Mouse (Mus musculus) lung, embryonic 16.5 days (tissue): ENCODE measurements around the gene Hcrtr1. TPM values are rescaled to one million over a fixed set of nuclear protein-coding genes. Genes with fewer than 3 reads are reported as not detected.
A peak's percentile ranks its signal among the peaks of the same experiment; 100 is the strongest.

ENCODE experiments used
- ATAC-seq: fragments of 200-750 bp; cut with Nextera tagmentation; 2 replicates; pipeline ENCODE4 v1.8.0; 2017; ENCODE audit warnings: low read depth, mild to moderate bottlenecking, moderate library complexity
- H3K27ac ChIP-seq: fragments of 300-500 bp; sonication (generic); 2 replicates; pipeline ENCODE4 v1.5.1; 2014; ENCODE audit warnings: mild to moderate bottlenecking, control low read depth, low read length
- H3K27me3 ChIP-seq: fragments of 300-500 bp; sonication (generic); 2 replicates; pipeline ENCODE4 v1.6.1; 2014; ENCODE audit warnings: low read depth, low read length, mixed read lengths; ENCODE audit not compliant: control insufficient read depth, insufficient read depth
- H3K36me3 ChIP-seq: fragments of 300-500 bp; sonication (generic); 2 replicates; pipeline ENCODE4 v1.6.1; 2014; ENCODE audit warnings: low read length; ENCODE audit not compliant: control insufficient read depth, insufficient read depth
- H3K4me1 ChIP-seq: fragments of 300-500 bp; sonication (generic); replicated peaks from 2 replicates; pipeline ENCODE4 v1.6.1; 2014; ENCODE audit warnings: low read length, mixed read lengths; ENCODE audit not compliant: control insufficient read depth, insufficient read depth
- H3K4me2 ChIP-seq: fragments of 300-500 bp; sonication (generic); 2 replicates; pipeline ENCODE4 v1.6.1; 2014; ENCODE audit warnings: low read depth, low read length, control low read depth
- H3K4me3 ChIP-seq: fragments of 300-500 bp; sonication (generic); 2 replicates; pipeline ENCODE4 v1.5.1; 2014; ENCODE audit warnings: mild to moderate bottlenecking, low read length, control low read depth
- H3K9ac ChIP-seq: fragments of 300-500 bp; sonication (generic); 2 replicates; pipeline ENCODE4 v1.6.1; 2014; ENCODE audit warnings: low read length, control low read depth
- H3K9me3 ChIP-seq: fragments of 300-500 bp; sonication (generic); 2 replicates; pipeline ENCODE4 v1.6.1; 2016; ENCODE audit warnings: low read length; ENCODE audit not compliant: control insufficient read depth
- WGBS: fragments of 180-500 bp; shearing (Covaris S2); extraction: QIAGEN DNeasy Blood & Tissue Kit; methylation state at CpG from one replicate; pipeline ENCODE4 v1.1.7; 2014; 5-methylcytosine and 5-hydroxymethylcytosine counted together
- polyA plus RNA-seq: library from polyadenylated mRNA; unstranded; fragments of >200 nt; fragmentation: Nextera tagmentation; extraction: Ambion mirVana; gene quantifications from 2 replicates; pipeline ENCODE4 v1.2.1, GENCODE M21; 2015

Gene Hcrtr1
- polyA plus RNA-seq, 1 experiment from 2014 or later: 0.40 TPM

DNA sequence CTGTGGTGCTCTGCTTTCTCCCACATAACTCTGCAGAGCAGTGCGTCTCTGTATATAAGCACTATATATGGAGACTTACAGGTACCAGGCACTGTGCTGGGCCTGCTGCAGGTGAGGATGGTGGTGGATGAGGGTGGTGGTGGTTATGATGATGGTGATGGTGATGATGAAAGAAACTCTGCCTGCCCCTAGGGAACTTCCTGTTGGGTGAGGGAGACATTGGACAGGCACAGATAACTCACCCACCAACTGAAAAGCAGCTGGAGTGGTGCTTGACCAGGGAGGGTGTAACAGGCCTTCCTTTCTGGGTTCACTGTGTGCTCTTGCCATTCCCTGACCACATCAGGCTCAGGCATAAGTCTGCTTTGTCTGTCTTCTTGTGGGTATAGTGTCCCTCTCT lies 26.4 kb downstream of the Hcrtr1 start:
- WGBS: 97% methylated on average over 1 of the region's 1 CpGs
- Histone ChIP-seq H3K4me3 (no peak overlapping the region), H3K27me3 (no peaks in the 10 kb centered on the region), H3K27ac (no peak overlapping the region), H3K36me3 (0 out of 2 replicates have a peak, but pooled peaks cover under 1% of the 10 kb centered on the region), H3K9ac (no peak overlapping the region), H3K4me2 (no peak overlapping the region), H3K4me1 (peaks cover 23% of the 10 kb centered on the region), H3K9me3 (no peaks in the 10 kb centered on the region)
- ATAC-seq: no peak

DNA sequence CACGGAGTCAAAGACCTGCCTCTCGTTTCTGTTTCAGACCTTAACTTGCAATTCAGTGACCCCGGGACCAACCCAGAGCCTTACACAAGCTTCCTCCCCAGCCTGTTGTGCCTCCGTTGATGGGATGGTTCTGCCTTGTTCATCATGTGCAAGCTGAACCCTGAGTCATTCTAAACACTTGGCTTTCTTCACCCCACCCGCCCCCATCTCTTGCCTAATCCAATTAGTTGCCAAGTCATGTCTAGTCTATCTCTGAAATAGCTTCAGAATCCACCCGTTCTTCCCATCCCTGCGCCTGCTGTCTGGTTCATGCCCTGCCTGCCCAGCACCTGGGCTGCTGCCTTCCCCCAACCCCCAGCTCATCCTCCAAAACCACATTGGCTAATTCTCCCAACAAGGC lies 26.9 kb downstream of the Hcrtr1 start:
- Histone ChIP-seq H3K36me3 (no peaks in the 10 kb centered on the region), H3K27me3 (no peaks in the 10 kb centered on the region), H3K9me3 (no peaks in the 10 kb centered on the region), H3K4me3 (no peak overlapping the region), H3K4me1 (peaks cover 23% of the 10 kb centered on the region), H3K4me2 (no peak overlapping the region), H3K9ac (no peak overlapping the region), H3K27ac (no peak overlapping the region)
- ATAC-seq: no peak
- 62% methylated on average over 7 of the region's 7 CpGs for whole genome bisulfite sequencing

DNA sequence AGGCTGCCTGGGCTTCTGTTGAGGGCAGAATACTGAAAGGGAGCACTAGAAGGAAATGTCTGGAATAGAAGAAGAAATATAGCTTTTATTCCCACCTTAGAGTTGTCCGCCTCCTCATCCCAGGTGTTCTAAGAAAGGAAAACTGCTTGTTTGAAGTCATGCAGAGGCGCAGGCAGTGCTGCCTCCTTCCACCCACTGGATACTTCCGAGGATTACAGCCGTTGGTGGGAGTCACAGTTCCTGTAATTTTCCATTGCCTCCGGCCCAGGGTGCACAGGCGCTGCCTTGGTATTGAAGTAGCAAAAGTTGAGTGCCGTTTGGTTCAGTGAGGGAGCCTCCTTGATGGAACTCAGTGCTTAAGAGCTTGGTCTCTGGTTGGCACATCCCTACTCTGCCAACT lies 29.1 kb downstream of the Hcrtr1 start:
- no peaks in the 10 kb centered on the region for H3K27me3 ChIP-seq
- H3K4me3 ChIP-seq: no peak overlapping the region
- H3K9me3 ChIP-seq: no peaks in the 10 kb centered on the region
- H3K36me3 ChIP-seq: no peaks in the 10 kb centered on the region
- peaks cover 23% of the 10 kb centered on the region for H3K4me1 ChIP-seq
- H3K9ac ChIP-seq: no peak overlapping the region
- ATAC-seq: no peak
- 82% methylated on average over 7 of the region's 7 CpGs for WGBS
- H3K4me2 ChIP-seq: peak overlapping the region; percentile 15; the same call in 1 of the 2 replicates
- H3K27ac ChIP-seq: peak overlapping the region; percentile 54; the same call in 1 of the 2 replicates

DNA sequence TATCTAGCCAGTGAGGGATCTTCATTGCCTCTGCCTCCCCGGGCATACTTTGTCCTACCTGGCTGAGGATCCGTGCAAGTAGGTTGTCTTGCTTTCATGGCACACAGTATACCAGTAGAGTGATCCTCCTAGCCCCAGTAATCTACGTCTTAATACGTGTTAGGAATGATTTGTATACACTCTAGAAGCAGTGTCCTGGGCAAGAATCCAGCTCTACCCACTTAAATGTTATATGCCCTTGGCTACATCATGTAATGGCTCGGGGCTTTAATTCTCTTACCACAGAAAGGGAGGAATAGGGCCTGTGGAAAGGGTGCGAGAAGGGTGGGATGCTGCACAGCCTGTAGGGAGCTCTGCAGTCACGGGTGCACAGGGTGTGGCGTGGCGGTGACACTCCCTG lies 29.5 kb downstream of the Hcrtr1 start:
- H3K27me3 ChIP-seq: no peaks in the 10 kb centered on the region
- peak overlapping the region; percentile 15; the same call in 1 of the 2 replicates for H3K4me2 ChIP-seq
- H3K36me3 ChIP-seq: no peaks in the 10 kb centered on the region
- H3K4me3 ChIP-seq: no peak overlapping the region
- no peak for ATAC-seq
- WGBS: 73% methylated on average over 9 of the region's 9 CpGs
- no peak overlapping the region for H3K9ac ChIP-seq
- H3K9me3 ChIP-seq: no peaks in the 10 kb centered on the region
- H3K4me1 ChIP-seq: peaks cover 23% of the 10 kb centered on the region
- H3K27ac ChIP-seq: peak overlapping the region; percentile 65; the same call in 1 of the 2 replicates

GRCm38 (mm10) chr4:130108929-130109328 lies 30.2 kb downstream of the Hcrtr1 start:
- Histone ChIP-seq H3K4me2 (peak overlapping the region; percentile 81), H3K36me3 (no peaks in the 10 kb centered on the region), H3K9me3 (no peaks in the 10 kb centered on the region), H3K27me3 (no peaks in the 10 kb centered on the region), H3K9ac (no peak overlapping the region), H3K27ac (peak overlapping the region; percentile 95), H3K4me1 (peaks cover 23% of the 10 kb centered on the region), H3K4me3 (peak overlapping the region; percentile 82; the same call in 1 of the 2 replicates)
- WGBS: 78% methylated on average over 3 of the region's 3 CpGs
- ATAC-seq: peak; percentile 23; the same call in 1 of the 2 replicates

- Histone ChIP-seq H3K9ac (peak overlapping the region; percentile 80), H3K4me3 (peak overlapping the region; percentile 82), H3K27ac (peak overlapping the region; percentile 95), H3K4me1 (peaks cover 25% of the 10 kb centered on the region), H3K4me2 (peak overlapping the region; percentile 81), H3K36me3 (no peaks in the 10 kb centered on the region), H3K9me3 (no peaks in the 10 kb centered on the region), H3K27me3 (no peaks in the 10 kb centered on the region)
- WGBS: under 1% methylated on average over 39 of the region's 39 CpGs
- peak; percentile 96 for ATAC-seq
Measured at GRCm38 (mm10) chr4:130107444-130108131, 31.6 kb downstream of the Hcrtr1 start.

- no peaks in the 10 kb centered on the region for H3K36me3 ChIP-seq
- no peaks in the 10 kb centered on the region for H3K27me3 ChIP-seq
- peak overlapping the region; percentile 80 for H3K9ac ChIP-seq
- H3K4me2 ChIP-seq: peak overlapping the region; percentile 48
- peak overlapping the region; percentile 82 for H3K4me3 ChIP-seq
- H3K4me1 ChIP-seq: peaks cover 29% of the 10 kb centered on the region
- H3K9me3 ChIP-seq: no peaks in the 10 kb centered on the region
- whole genome bisulfite sequencing: 10% methylated on average over 14 of the region's 14 CpGs
- ATAC-seq: peak; percentile 53; the same call in 1 of the 2 replicates
- H3K27ac ChIP-seq: peak overlapping the region; percentile 69
Measured at GRCm38 (mm10) chr4:130107065-130107443, 32.1 kb downstream of the Hcrtr1 start.

GRCm38 (mm10) chr4:130104584-130104983 lies 34.6 kb downstream of the Hcrtr1 start:
- Histone ChIP-seq H3K27ac (no peak overlapping the region), H3K4me1 (peaks cover 41% of the 10 kb centered on the region), H3K4me2 (no peak overlapping the region), H3K36me3 (no peaks in the 10 kb centered on the region), H3K9ac (no peak overlapping the region), H3K27me3 (no peaks in the 10 kb centered on the region), H3K9me3 (no peaks in the 10 kb centered on the region), H3K4me3 (no peak overlapping the region)
- ATAC-seq: no peak
- 73% methylated on average over 4 of the region's 4 CpGs for WGBS

DNA sequence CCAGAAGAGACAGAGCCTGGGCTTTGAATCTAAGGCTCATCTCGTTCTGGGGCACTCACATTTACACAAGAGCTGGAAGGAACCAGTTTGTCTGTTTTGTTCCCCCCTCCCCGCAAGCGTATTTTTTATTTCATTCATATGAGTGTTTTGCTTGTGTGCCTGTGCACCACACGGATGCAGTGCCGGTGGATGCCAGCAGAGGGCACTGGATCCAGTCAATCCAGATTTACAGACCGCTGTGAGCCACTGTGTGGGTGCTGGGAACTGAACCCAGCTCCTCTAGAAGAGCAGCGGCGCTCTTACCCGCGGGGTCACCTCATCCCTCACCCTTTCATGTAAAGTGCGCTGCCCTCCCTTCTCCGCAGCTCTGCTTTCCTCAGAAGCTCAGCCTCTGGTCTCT lies 35.5 kb downstream of the Hcrtr1 start:
- H3K9me3 ChIP-seq: no peaks in the 10 kb centered on the region
- peaks cover 33% of the 10 kb centered on the region for H3K4me1 ChIP-seq
- no peaks in the 10 kb centered on the region for H3K27me3 ChIP-seq
- no peaks in the 10 kb centered on the region for H3K36me3 ChIP-seq
- 79% methylated on average over 12 of the region's 12 CpGs for WGBS
- no peak overlapping the region for H3K4me2 ChIP-seq
- no peak overlapping the region for H3K9ac ChIP-seq
- no peak overlapping the region for H3K27ac ChIP-seq
- ATAC-seq: no peak
- no peak overlapping the region for H3K4me3 ChIP-seq
